Mouse (Mus musculus) v-Abl transformed pro-B cells (cell line): ENCODE data around the gene Gata3.

Experiments used
- in situ Hi-C, 2 experiments: fragments of 400-800 bp; cut with MboI; formaldehyde crosslinking; loops; one replicate each; pipeline ENCODE4 v1.15.1; 2025; ENCODE audit not compliant: unreplicated experiment in 2 of 2

Gata3 gene

DNA sequence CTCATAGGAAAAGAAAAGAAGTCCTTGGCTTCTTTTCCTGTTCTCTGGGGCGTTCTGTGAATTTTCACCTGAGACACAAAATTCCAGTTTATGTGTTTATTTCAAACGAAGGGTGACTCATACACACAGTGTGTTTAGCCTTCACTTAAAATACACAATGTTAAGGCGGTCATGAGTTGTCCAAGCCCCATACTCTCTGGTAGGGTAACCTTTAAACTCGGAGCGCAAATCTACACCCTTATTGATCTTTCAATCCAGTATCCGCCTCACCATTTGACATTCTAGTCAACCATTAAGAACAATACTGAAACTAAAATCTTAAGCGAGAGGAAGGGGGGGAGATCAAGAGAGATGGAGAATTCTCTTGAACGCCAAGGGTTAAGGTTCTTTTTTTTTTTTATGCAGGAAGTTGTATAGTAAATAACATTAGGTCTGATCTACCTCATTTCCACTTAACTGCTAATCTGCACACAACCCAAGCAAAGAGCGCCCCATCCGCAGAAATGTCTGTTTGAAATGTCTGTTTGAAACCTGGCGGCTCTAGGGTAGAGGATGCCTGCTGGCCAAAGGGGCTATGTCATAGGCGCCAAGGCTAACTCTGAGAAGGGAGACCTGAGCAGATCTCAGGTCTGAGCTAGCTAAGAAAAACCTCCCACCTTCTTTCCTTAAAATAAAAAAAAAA lies 14.0 kb downstream of the Gata3 start:
- in situ Hi-C loops = loop anchor here (5.0 to 25.0 kb wide), 3 partner anchors 411 to 1121 kb away; no protein-coding TSS in a partner anchor

DNA sequence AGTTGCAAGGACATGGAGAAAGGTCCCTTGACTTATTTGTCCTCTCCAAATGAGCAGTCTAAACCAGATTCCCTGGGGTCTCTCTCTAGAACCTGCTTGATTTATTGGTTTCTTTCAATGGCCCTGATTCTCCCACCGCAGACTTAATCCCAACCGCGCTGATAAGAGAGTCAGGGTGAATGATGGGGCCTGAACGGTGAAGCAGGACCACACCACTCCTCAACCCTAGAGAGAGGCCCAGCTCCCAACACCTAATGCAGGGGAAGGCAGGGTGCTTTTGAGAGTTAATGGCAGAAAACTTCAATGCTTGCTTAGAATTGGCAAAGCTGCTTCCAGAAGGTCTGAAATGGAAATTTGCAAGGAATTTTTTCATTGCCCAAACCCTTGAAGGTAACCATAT lies 14.6 kb downstream of the Gata3 start:
- in situ Hi-C loops = loop anchor here (5.0 to 25.0 kb wide), 3 partner anchors 412 to 1120 kb away; no protein-coding TSS in a partner anchor

GRCm38 (mm10) chr2:9874467-9875219 lies 15.2 kb downstream of the Gata3 start:
- in situ Hi-C loops = loop anchor here (5.0 to 25.0 kb wide), 3 partner anchors 413 to 1120 kb away; no protein-coding TSS in a partner anchor

GRCm38 (mm10) chr2:9873757-9874156 lies 16.1 kb downstream of the Gata3 start:
- in situ Hi-C loops = loop anchor here in 1 of 2 experiments (10.0 kb wide), 1 partner anchor 1119 kb away; no protein-coding TSS in a partner anchor

- in situ Hi-C loops = loop anchor here in 1 of 2 experiments (10.0 kb wide), 1 partner anchor 1118 kb away; no protein-coding TSS in a partner anchor
Observed at GRCm38 (mm10) chr2:9872682-9873081, 17.2 kb downstream of the Gata3 start.

GRCm38 (mm10) chr2:9871798-9872197 lies 18.0 kb downstream of the Gata3 start:
- in situ Hi-C loops = loop anchor here in 1 of 2 experiments (10.0 kb wide), 1 partner anchor 1117 kb away; no protein-coding TSS in a partner anchor

DNA sequence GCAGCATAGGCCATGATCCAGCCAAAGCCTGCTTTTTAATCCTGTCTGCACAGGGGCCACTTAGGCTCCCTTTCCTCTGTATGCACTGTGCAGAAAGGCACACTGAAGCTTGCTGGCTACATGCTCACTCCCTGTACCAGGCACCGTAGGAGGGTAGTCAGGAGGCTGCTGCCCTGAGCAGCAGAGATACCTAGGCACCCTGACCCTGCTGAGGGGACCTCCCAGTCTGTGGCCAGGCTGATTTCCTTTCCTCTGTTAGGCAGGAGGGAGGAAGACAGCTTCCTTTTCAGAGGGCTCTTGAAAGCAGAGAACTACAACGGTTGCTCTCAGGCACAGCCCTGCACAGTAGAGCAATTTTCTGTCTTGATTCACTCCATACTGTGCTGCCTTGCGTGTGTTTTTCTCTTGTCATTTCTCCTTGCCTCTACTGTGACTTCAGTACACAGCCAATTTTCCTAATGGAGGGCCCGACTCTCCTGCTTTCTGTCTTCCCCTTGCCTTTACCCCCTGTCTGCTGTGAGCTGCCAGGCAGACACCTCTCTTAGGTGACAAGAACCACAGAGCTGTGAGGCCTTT lies 18.6 kb downstream of the Gata3 start:
- in situ Hi-C loops = loop anchor here in 1 of 2 experiments (10.0 kb wide), 1 partner anchor 1116 kb away; no protein-coding TSS in a partner anchor

GRCm38 (mm10) chr2:9867092-9867825 lies 22.6 kb downstream of the Gata3 start:
- in situ Hi-C loops = no loop called here

GRCm38 (mm10) chr2:9860698-9861097 lies 29.1 kb downstream of the Gata3 start:
- in situ Hi-C loops = no loop called here

GRCm38 (mm10) chr2:9855861-9856260 lies 34.0 kb downstream of the Gata3 start:
- in situ Hi-C loops = no loop called here

GRCm38 (mm10) chr2:9852851-9853576 lies 36.8 kb downstream of the Gata3 start:
- in situ Hi-C loops = no loop called here

DNA sequence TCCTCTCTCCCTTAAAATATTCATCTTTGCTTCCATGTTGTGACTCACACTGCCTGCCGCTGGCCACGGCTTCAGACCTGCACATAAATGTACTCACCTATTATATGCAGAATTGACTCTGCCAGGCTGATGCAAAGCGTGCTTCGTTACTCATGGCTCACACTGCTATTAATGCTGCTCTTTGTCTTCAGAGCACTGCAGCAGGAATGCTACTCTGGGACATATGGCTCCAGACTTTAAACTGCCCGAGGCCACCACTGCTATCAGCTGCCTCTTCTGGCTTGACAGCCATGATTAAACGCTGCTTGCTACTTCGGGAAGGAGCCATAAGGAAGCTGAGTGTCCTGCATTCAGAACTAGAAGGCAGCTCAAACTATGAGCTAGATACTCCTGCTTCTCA lies 54.6 kb downstream of the Gata3 start:
- in situ Hi-C loops = no loop called here

DNA sequence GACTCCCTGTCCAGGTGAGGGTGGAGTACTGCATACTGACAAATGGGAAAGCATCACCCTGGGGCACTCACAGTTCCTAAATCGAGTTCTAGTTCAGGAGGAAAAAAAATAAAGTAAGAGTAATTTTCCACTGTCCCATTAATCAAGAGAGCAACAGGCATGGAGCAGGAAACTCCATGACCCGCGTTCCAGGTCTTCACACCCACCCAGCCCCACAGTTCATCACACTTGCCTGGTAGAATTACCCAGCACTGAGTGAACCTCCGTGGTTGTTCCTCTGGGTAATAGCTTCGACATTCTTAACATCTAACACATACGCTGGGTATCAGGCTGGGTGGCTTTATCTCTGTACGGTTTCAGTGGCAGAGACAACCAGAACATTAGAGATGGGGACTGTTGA lies 56.1 kb downstream of the Gata3 start:
- in situ Hi-C loops = no loop called here

GRCm38 (mm10) chr2:9827624-9828023 lies 62.2 kb downstream of the Gata3 start:
- in situ Hi-C loops = no loop called here

DNA sequence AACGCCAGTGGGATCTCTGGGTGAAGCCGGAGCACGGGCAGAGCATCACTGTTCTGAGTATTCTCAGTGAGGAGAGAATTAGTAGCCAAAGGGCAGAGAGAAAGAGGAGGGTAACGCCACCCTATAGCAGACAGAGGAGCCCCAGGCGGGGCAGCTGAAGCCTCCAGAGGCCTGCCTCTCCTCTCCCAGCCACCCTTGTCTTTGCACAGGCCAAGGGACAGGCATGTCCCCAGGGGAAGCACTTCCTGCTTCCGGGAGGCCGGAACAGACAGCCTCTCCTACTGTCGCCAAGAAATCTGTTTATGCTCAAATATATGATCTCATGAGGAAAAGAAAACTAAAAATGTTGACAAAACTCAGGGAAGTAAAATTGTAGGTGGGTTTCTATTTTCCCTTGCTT lies 69.2 kb downstream of the Gata3 start:
- in situ Hi-C loops = no loop called here

- in situ Hi-C loops = no loop called here
Observed at GRCm38 (mm10) chr2:9818177-9818785, 71.6 kb downstream of the Gata3 start.
